Mouse (Mus musculus): Measurements from ENCODE around the gene Doxl2.

Doxl2 gene

DNA sequence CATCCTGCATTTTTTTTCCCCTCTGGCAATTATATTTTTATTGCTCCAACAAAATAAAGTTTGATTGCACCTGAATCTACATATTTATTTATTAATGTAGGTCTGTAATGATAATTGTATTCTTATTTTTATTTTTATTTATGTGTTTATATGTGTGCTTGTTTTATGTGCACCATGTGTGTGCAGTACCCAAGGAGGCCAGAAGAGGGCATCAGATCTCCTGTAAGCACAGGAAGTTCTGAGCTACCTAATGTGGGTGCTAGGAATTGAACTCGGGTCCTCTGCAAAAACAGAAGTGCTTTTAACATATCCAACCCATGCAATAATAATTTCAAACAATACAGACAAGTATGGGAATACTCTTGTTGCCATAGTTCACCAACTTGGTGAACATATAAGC is 34.9 kb downstream of the Doxl2 start:
- DNase-seq (ENCODE audit: low read depth) = no peak

DNA sequence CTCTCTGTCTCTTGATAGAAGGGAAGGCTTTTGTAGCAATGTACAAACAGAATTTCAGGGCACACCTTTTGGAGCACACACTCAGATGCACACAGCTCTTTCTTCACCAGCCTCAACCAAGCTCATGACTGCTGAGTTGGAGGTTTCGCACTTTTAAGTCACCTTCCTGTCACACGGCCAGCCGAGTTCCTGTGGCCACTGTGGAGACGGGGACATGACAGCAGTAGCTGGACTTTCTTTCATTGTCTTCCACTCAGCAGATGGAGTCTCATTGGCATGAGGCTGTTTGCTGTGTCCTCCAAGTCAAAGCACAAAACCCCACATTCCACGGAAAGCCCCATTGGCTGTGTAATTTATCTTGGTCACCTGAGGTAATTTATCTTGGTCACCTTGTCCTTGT is 36.4 kb downstream of the Doxl2 start:
- DNase-seq (ENCODE audit: low read depth) = no peak

DNA sequence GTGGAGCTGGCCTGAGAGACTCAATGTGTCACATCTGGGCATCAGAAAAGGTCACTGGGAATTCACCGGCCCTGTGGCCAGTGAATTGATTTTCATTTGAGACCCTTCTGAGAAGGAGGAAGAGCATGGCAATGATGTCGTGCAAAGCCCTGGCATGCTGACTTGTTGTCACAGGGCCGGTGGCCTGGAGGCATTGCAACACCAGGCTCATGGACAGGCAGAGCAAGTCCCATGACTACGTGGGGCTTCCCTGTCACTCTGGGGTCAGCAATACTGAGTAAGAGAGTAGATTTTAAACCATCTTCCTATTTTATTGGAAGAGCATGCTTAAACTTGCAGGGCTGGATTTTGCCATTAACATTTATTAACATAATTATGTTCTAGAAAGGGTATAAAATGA is 38.3 kb downstream of the Doxl2 start:
- no peak for DNase-seq (ENCODE audit: low read depth)

DNA sequence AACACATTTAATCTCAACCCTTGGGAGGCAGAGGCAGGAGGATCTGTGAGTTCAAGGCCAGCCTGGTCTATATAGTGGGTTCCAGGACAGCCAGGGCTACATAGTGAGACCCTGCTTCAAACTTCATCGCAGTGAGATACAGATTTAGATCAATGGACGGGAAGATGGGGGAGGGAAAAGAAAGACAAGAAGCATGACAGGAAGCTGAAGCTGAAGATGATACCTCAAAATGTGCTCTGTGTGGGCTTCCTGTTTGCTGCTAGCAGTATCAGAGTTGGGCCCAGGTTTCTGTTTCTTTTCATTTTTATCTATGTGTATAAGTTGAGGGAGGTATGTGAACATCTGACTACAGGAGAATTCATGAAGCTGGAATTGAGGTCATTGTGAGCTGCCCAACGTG is 38.7 kb downstream of the Doxl2 start:
- no peak for DNase-seq (ENCODE audit: low read depth)

DNA sequence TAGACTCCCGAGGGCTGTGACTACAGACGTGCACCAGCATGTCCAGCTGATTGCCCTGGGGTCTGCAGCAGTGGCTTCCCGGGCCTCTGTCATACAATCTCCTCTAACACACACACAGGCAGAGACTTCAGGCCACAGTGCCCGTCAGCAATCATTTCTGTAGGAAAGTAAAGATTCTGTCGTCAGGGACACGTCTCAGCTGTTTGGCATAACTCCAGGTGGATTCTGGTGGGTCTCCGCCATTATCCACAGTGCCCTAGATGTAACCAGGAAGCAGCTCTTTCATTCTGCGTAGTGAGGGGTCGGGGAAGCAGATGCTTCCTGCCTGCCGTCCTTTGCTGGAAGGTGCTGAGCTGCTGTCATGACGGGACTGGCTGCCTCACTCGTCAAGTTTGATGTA is 42.4 kb downstream of the Doxl2 start:
- no peak for DNase-seq (ENCODE audit: low read depth)

DNA sequence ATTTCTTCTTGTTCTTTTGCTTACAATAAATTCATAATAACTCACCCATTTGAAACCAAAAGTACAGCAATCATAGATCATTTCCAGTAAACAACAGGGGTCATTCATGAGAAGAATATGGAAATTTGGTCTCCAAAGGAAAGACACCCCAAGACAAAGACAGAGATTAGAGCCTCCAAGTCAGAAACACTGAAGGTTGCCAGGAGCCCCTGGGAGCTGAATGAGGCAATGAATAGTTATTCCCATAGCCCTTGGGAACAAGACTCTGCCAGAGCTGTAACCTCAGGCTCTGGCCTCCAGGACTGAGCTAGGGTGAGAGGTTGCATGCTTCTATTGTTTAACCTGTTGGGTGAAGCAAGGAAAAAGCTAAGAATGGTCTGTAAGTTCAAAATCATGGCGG is 44.6 kb downstream of the Doxl2 start:
- no peak for DNase-seq (ENCODE audit: low read depth)

DNA sequence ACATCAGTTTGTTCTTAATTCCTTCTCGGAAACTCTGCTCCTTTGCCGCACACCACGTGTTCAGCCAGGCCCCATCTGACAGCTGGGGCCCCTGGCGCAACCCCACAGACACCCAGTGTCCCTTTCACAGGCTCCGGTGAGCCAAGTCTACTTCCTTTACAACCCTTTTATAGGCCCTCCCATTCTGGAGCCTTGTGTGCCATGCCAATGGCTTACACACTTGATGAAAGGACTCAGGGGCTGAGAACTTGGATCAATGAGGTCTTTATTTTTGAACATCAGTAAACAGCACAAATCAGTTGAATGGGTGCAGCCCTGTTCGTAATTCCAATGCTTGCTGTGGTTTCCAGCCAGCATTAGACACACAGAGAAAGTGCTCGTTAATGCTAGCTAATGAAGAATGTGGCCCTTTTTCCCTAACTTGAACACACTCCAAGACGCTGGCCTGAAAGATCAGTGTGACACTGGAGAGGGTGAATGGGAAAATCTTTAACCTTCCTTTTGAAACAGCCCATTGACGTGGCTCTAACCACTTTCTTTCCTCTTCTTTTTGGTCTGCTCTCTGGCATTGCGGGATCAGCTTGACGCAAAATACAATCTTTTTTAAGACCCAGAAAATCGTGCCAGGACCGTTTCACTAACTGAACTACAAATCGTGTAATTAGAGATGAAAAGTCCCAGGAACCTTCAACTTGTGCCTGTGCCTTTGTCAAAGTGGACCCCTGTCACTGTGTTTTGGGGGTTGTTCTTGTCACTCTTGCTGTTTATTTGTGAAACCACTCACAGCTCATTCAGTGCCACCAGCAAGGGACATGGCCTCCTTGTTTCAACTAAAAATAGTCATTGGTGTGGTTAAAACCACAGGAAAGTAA is 46.6 kb downstream of the Doxl2 start:
- DNase-seq (ENCODE audit: low read depth) = no peak

DNA sequence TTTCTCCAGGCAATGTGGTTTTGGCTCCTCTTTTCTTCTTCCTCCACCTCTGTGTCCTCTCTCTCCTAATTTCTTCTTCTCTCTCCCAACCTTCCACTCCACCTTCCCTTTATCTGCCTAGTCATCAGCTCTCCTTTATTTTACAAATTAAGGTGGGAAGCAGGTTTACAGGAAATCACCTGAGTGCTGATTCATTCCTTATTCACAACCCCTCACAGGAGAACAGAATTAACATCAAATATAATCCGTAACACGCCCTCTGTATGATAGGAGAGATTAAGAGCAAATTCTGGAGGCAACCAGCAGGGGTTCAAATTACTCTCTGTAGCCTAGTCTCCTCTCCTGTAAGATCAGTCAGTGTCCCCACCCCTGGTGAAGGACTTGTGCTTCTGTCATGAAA is 47.6 kb downstream of the Doxl2 start:
- no peak for DNase-seq (ENCODE audit: low read depth)

DNA sequence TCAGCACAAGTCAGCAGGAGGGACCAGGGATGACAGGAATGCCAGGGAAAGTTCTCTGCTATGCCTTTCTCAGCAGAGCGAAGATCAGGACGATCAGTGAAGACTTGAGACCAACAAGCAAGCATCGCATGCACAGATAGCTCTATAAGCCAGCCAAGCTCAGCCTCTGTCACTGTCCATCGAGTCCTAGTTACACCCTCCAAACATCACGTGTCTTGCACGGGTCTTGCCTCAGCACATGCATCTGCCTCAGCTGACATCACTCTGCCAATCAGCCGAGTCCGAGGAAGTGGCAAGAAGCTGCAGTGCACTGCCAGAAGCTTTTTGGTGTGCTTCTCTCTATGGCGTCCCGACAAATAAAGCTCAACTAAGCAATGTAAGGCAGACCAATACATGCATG is 48.6 kb downstream of the Doxl2 start:
- DNase-seq (ENCODE audit: low read depth) = no peak

DNA sequence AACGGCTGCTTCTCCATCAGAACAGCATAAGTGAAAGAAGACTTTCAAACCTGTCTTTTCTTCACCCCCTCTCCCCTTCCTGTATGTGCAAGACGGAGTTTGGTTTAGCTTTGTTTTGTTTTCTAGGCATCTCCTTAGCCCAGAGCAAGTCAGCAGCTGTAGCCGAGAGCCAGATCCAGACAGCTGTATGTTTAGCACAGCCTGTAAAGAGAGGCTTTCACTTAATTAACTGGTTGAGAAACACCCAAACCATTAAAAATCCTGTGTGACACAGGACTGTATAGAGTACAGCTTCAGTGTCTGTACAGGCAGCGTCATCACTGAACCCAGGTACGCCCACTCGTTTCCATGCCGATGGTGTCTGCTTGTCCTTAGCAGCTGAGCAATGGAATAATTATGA is 50.5 kb downstream of the Doxl2 start:
- no peak for DNase-seq (ENCODE audit: low read depth)

DNA sequence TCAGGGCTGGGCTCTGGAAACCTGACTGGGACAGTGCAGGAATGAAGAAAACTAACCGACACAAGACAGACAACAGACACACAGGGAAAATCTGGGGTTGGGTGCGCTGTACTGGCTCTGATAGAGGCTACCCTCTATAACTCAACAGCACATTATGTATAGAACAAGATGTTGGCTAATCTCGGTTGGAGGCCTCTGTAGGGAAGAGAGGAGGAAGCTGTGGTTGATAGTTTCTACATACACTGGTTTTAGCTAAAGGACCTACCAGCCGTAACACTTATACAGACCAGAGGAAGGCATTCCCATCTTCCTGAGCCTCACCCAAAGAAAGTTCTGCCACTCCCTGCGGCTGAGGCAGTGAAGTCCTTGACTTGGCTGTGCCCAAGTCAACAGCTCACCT is 51.7 kb downstream of the Doxl2 start:
- DNase-seq (ENCODE audit: low read depth) = no peak

DNA sequence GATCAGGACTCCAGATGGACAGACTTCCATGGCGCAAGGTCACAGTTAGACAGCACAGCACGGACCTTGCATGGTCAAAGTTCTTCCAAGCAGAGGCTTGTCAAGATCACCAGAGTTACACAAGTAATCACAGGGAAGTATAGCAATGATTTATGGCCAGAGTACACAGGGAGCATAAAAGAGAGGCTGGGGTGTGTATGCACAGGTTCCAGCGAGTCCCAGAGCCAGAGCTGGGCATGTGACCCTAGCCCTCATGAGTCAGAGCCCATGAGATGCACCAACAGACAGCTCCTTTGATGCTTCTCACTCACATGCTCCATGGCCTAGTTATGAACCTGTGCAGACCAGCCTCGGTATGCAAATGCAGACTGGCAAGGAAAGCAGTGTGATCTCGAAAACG is 53.3 kb downstream of the Doxl2 start:
- no peak for DNase-seq (ENCODE audit: low read depth)
